Mouse (Mus musculus): ENCODE results near the gene Kbtbd13. TPM values are rescaled to one million over a fixed set of nuclear protein-coding genes. Genes with fewer than 3 reads are reported as not detected.

Gene Kbtbd13
- polyA plus RNA-seq, 1 experiment from 2014 or later, result 3.9 TPM

- Histone ChIP-seq H3K27ac (ENCODE audit: low read depth, low read length) (no peak overlapping the region), H3K4me2 (replicated peaks; ENCODE audit: low read depth) (no peak overlapping the region), H3K27me3 (replicated peaks; ENCODE audit: control insufficient read depth, insufficient read depth, low read length) (no peaks in the 10 kb centered on the region), H3K9me3 (ENCODE audit: control insufficient read depth) (no peaks in the 10 kb centered on the region), H3K4me3 (ENCODE audit: low read depth, low read length) (no peak overlapping the region), H3K36me3 (ENCODE audit: control insufficient read depth, insufficient read depth) (peaks cover 6% of the 10 kb centered on the region), H3K9ac (ENCODE audit: low read depth, low read length) (no peak overlapping the region), H3K4me1 (replicated peaks; ENCODE audit: control insufficient read depth, insufficient read depth, low read length) (no peaks in the 10 kb centered on the region)
- TF ChIP-seq CTCF (IDR thresholded peaks at IDR 0.05; ENCODE audit: low read depth), result no peak
- WGBS, result 82% methylated on average over 7 of the region's 7 CpGs
- ATAC-seq, result no peak
Observed at GRCm38 (mm10) chr9:65365721-65366120, 25.7 kb downstream of the Kbtbd13 start.

- 66% methylated on average over 9 of the region's 9 CpGs for WGBS
- Histone ChIP-seq H3K4me1 (replicated peaks; ENCODE audit: control insufficient read depth, insufficient read depth, low read length) (no peaks in the 10 kb centered on the region), H3K9me3 (ENCODE audit: control insufficient read depth) (no peaks in the 10 kb centered on the region), H3K27ac (ENCODE audit: low read depth, low read length) (no peak overlapping the region), H3K36me3 (ENCODE audit: control insufficient read depth, insufficient read depth) (peaks cover 21% of the 10 kb centered on the region), H3K27me3 (replicated peaks; ENCODE audit: control insufficient read depth, insufficient read depth, low read length) (no peaks in the 10 kb centered on the region), H3K9ac (ENCODE audit: low read depth, low read length) (no peak overlapping the region), H3K4me3 (ENCODE audit: low read depth, low read length) (no peak overlapping the region), H3K4me2 (replicated peaks; ENCODE audit: low read depth) (no peak overlapping the region)
- TF ChIP-seq CTCF (IDR thresholded peaks at IDR 0.05; ENCODE audit: low read depth), result no peak
- ATAC-seq, result no peak
Observed at GRCm38 (mm10) chr9:65363684-65364083, 27.8 kb downstream of the Kbtbd13 start.

GRCm38 (mm10) chr9:65360641-65361448, 30.6 kb downstream of the Kbtbd13 start, which contains the start of gene Ubap1l:
Gene Ubap1l (plus strand): TSS chr9:65361041.
- H3K27me3 ChIP-seq (replicated peaks; ENCODE audit: control insufficient read depth, insufficient read depth, low read length), result no peaks in the 10 kb centered on the region
- H3K4me2 ChIP-seq (replicated peaks; ENCODE audit: low read depth), result no peak within 1 kb of the TSS
- peak; percentile 28; the same call in 1 of the 2 replicates for ATAC-seq
- no peak within 1 kb of the TSS for H3K9ac ChIP-seq (ENCODE audit: low read depth, low read length)
- H3K9me3 ChIP-seq (ENCODE audit: control insufficient read depth), result no peaks in the 10 kb centered on the region
- H3K27ac ChIP-seq (ENCODE audit: low read depth, low read length), result peak within 1 kb of the TSS; percentile 15; the same call in 1 of the 2 replicates
- H3K36me3 ChIP-seq (ENCODE audit: control insufficient read depth, insufficient read depth), result peaks cover 45% of the 10 kb centered on the region
- H3K4me3 ChIP-seq (ENCODE audit: low read depth, low read length), result no peak within 1 kb of the TSS
- H3K4me1 ChIP-seq (replicated peaks; ENCODE audit: control insufficient read depth, insufficient read depth, low read length), result no peaks in the 10 kb centered on the region
- 57% methylated on average over 16 of the region's 16 CpGs for WGBS
- no peak for TF ChIP-seq CTCF (IDR thresholded peaks at IDR 0.05; ENCODE audit: low read depth)

- Histone ChIP-seq H3K27me3 (replicated peaks; ENCODE audit: control insufficient read depth, insufficient read depth, low read length) (no peaks in the 10 kb centered on the region), H3K36me3 (ENCODE audit: control insufficient read depth, insufficient read depth) (peaks cover 58% of the 10 kb centered on the region), H3K4me1 (replicated peaks; ENCODE audit: control insufficient read depth, insufficient read depth, low read length) (no peaks in the 10 kb centered on the region), H3K4me3 (ENCODE audit: low read depth, low read length) (no peak overlapping the region), H3K27ac (ENCODE audit: low read depth, low read length) (no peak overlapping the region; the same call in 1 of the 2 replicates), H3K9me3 (ENCODE audit: control insufficient read depth) (no peaks in the 10 kb centered on the region), H3K4me2 (replicated peaks; ENCODE audit: low read depth) (no peak overlapping the region), H3K9ac (ENCODE audit: low read depth, low read length) (no peak overlapping the region)
- no peak for ATAC-seq
- no peak for TF ChIP-seq CTCF (IDR thresholded peaks at IDR 0.05; ENCODE audit: low read depth)
- WGBS, result 56% methylated on average over 1 of the region's 1 CpGs
Observed at GRCm38 (mm10) chr9:65358956-65359480, 32.4 kb downstream of the Kbtbd13 start.

GRCm38 (mm10) chr9:65356971-65357370, 34.5 kb downstream of the Kbtbd13 start:
- no peak overlapping the region for H3K4me3 ChIP-seq (ENCODE audit: low read depth, low read length)
- 86% methylated on average over 2 of the region's 2 CpGs for WGBS
- no peak overlapping the region for H3K9ac ChIP-seq (ENCODE audit: low read depth, low read length)
- no peaks in the 10 kb centered on the region for H3K4me1 ChIP-seq (replicated peaks; ENCODE audit: control insufficient read depth, insufficient read depth, low read length)
- TF ChIP-seq CTCF (IDR thresholded peaks at IDR 0.05; ENCODE audit: low read depth), result no peak
- H3K36me3 ChIP-seq (ENCODE audit: control insufficient read depth, insufficient read depth), result peaks cover 58% of the 10 kb centered on the region
- H3K27ac ChIP-seq (ENCODE audit: low read depth, low read length), result no peak overlapping the region
- H3K4me2 ChIP-seq (replicated peaks; ENCODE audit: low read depth), result no peak overlapping the region
- no peaks in the 10 kb centered on the region for H3K27me3 ChIP-seq (replicated peaks; ENCODE audit: control insufficient read depth, insufficient read depth, low read length)
- H3K9me3 ChIP-seq (ENCODE audit: control insufficient read depth), result no peaks in the 10 kb centered on the region
- ATAC-seq, result no peak

GRCm38 (mm10) chr9:65356561-65356960, 34.9 kb downstream of the Kbtbd13 start:
- no peak overlapping the region for H3K9ac ChIP-seq (ENCODE audit: low read depth, low read length)
- H3K4me1 ChIP-seq (replicated peaks; ENCODE audit: control insufficient read depth, insufficient read depth, low read length), result no peaks in the 10 kb centered on the region
- H3K4me2 ChIP-seq (replicated peaks; ENCODE audit: low read depth), result no peak overlapping the region
- H3K4me3 ChIP-seq (ENCODE audit: low read depth, low read length), result no peak overlapping the region
- WGBS, result 88% methylated on average over 7 of the region's 7 CpGs
- no peaks in the 10 kb centered on the region for H3K9me3 ChIP-seq (ENCODE audit: control insufficient read depth)
- no peak for ATAC-seq
- peaks cover 55% of the 10 kb centered on the region for H3K36me3 ChIP-seq (ENCODE audit: control insufficient read depth, insufficient read depth)
- no peaks in the 10 kb centered on the region for H3K27me3 ChIP-seq (replicated peaks; ENCODE audit: control insufficient read depth, insufficient read depth, low read length)
- no peak overlapping the region for H3K27ac ChIP-seq (ENCODE audit: low read depth, low read length)
- TF ChIP-seq CTCF (IDR thresholded peaks at IDR 0.05; ENCODE audit: low read depth), result no peak

Data from intestine, postnatal 0 days (tissue).